Mouse (Mus musculus): ENCODE results near the gene Zfp672. TPM values are rescaled to one million over a fixed set of nuclear protein-coding genes. Genes with fewer than 3 reads are reported as not detected.
"Not testable (repeated sequence)": the region's sequence is repeated elsewhere in the genome, so short reads cannot be mapped to it uniquely, and the experiment has no call there.

Gene Zfp672
- 17.5 and 17.8 TPM in 2 replicates for polyA plus RNA-seq (2012; rRNA removed)

- peak within 1 kb of the TSS; percentile 88 for H3K4me3 ChIP-seq (ENCODE audit: low read depth, low read length)
- no peaks in the 10 kb centered on the region for H3K27me3 ChIP-seq (ENCODE audit: control insufficient read depth, insufficient read depth, low read length)
- peaks cover 9% of the 10 kb centered on the region for H3K36me3 ChIP-seq (ENCODE audit: control insufficient read depth, insufficient read depth, low read length)
- H3K27ac ChIP-seq (ENCODE audit: insufficient read depth, low read depth, low read length), result peak within 1 kb of the TSS; percentile 62
- TF ChIP-seq POLR2A (IDR thresholded peaks at IDR 0.05; ENCODE audit: low read depth, low read length) (no peak; the same call in 1 of the 2 replicates), CTCF (IDR thresholded peaks at IDR 0.05; ENCODE audit: extremely low read depth, insufficient read length, insufficient replicate concordance, low read depth, low read length) (no peak)
- H3K4me1 ChIP-seq (ENCODE audit: control insufficient read depth, insufficient read depth, insufficient read length, low read length), result peaks cover 16% of the 10 kb centered on the region
- under 1% methylated on average over 52 of the region's 52 CpGs for WGBS
Observed at GRCm38 (mm10) chr11:58330276-58331148, at the start of gene Zfp672, which contains the start of gene Sh3bp5l. Zfp672 (minus strand) TSS chr11:58330339. Sh3bp5l (plus strand) TSS chr11:58330724.

- Histone ChIP-seq H3K4me3 (ENCODE audit: low read depth, low read length) (peak overlapping the region; percentile 78), H3K4me1 (ENCODE audit: control insufficient read depth, insufficient read depth, insufficient read length, low read length) (peaks cover 20% of the 10 kb centered on the region), H3K27ac (ENCODE audit: insufficient read depth, low read depth, low read length) (peak overlapping the region; percentile 81), H3K36me3 (ENCODE audit: control insufficient read depth, insufficient read depth, low read length) (peaks cover 30% of the 10 kb centered on the region), H3K27me3 (ENCODE audit: control insufficient read depth, insufficient read depth, low read length) (no peaks in the 10 kb centered on the region)
- no peak for TF ChIP-seq CTCF (IDR thresholded peaks at IDR 0.05; ENCODE audit: extremely low read depth, insufficient read length, insufficient replicate concordance, low read depth, low read length)
- no peak for TF ChIP-seq POLR2A (IDR thresholded peaks at IDR 0.05; ENCODE audit: low read depth, low read length)
- WGBS, result 27% methylated on average over 1 of the region's 1 CpGs
Observed at GRCm38 (mm10) chr11:58379516-58379915, 49.4 kb upstream of the Zfp672 start.

DNA sequence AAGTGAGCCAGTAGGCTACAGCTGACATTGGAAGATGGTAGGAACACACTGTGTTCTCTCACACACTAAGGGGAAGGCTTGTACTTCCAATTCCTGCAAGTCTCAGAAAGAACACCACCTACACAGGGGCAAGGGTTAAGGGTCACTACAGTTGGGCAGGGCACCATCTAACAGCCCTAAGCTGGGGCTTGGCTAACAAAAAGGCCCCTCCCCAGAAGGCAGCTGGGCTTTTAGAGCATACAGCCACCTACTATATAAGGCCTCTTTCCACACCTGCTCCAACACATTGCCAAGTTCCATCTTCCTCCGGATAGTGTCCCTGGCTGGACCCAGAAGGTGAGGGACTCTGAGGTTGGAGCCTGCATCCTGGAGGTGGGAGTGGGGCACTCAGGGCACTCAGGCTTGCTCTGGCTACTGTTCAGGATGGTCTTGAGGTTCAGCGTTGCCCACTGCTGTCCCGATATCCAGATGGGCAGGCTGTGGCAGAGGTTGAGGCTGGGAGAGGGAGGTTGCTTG is 48.7 kb upstream of the Zfp672 start, which contains the start of gene Lypd8:
Gene Lypd8 (plus strand): TSS at position 281 of the 516 bp plus-strand sequence.
- TF ChIP-seq POLR2A (IDR thresholded peaks at IDR 0.05; ENCODE audit: low read depth, low read length), result peak; percentile 90
- TF ChIP-seq CTCF (IDR thresholded peaks at IDR 0.05; ENCODE audit: extremely low read depth, insufficient read length, insufficient replicate concordance, low read depth, low read length), result no peak
- peaks cover 26% of the 10 kb centered on the region for H3K36me3 ChIP-seq (ENCODE audit: control insufficient read depth, insufficient read depth, low read length)
- peak within 1 kb of the TSS; percentile 78 for H3K4me3 ChIP-seq (ENCODE audit: low read depth, low read length)
- WGBS, result 29% methylated on average over 3 of the region's 3 CpGs
- peaks cover 20% of the 10 kb centered on the region for H3K4me1 ChIP-seq (ENCODE audit: control insufficient read depth, insufficient read depth, insufficient read length, low read length)
- peak within 1 kb of the TSS; percentile 81 for H3K27ac ChIP-seq (ENCODE audit: insufficient read depth, low read depth, low read length)
- no peaks in the 10 kb centered on the region for H3K27me3 ChIP-seq (ENCODE audit: control insufficient read depth, insufficient read depth, low read length)

GRCm38 (mm10) chr11:58377686-58378085 is 47.5 kb upstream of the Zfp672 start:
- Histone ChIP-seq H3K27me3 (ENCODE audit: control insufficient read depth, insufficient read depth, low read length) (no peaks in the 10 kb centered on the region), H3K4me1 (ENCODE audit: control insufficient read depth, insufficient read depth, insufficient read length, low read length) (peaks cover 20% of the 10 kb centered on the region), H3K27ac (ENCODE audit: insufficient read depth, low read depth, low read length) (peak overlapping the region; percentile 81), H3K36me3 (ENCODE audit: control insufficient read depth, insufficient read depth, low read length) (peaks cover 14% of the 10 kb centered on the region), H3K4me3 (ENCODE audit: low read depth, low read length) (no peak overlapping the region)
- 5% methylated on average over 1 of the region's 1 CpGs for WGBS
- TF ChIP-seq CTCF (IDR thresholded peaks at IDR 0.05; ENCODE audit: extremely low read depth, insufficient read length, insufficient replicate concordance, low read depth, low read length) (no peak), POLR2A (IDR thresholded peaks at IDR 0.05; ENCODE audit: low read depth, low read length) (no peak)

GRCm38 (mm10) chr11:58377273-58377672 is 47.1 kb upstream of the Zfp672 start:
- no peak for TF ChIP-seq POLR2A (IDR thresholded peaks at IDR 0.05; ENCODE audit: low read depth, low read length)
- no peak for TF ChIP-seq CTCF (IDR thresholded peaks at IDR 0.05; ENCODE audit: extremely low read depth, insufficient read length, insufficient replicate concordance, low read depth, low read length)
- H3K27ac ChIP-seq (ENCODE audit: insufficient read depth, low read depth, low read length), result peak overlapping the region; percentile 81
- peaks cover 10% of the 10 kb centered on the region for H3K36me3 ChIP-seq (ENCODE audit: control insufficient read depth, insufficient read depth, low read length)
- H3K4me3 ChIP-seq (ENCODE audit: low read depth, low read length), result no peak overlapping the region
- H3K4me1 ChIP-seq (ENCODE audit: control insufficient read depth, insufficient read depth, insufficient read length, low read length), result peaks cover 20% of the 10 kb centered on the region
- 24% methylated on average over 2 of the region's 2 CpGs for WGBS
- H3K27me3 ChIP-seq (ENCODE audit: control insufficient read depth, insufficient read depth, low read length), result no peaks in the 10 kb centered on the region

GRCm38 (mm10) chr11:58366191-58366590 is 36.1 kb upstream of the Zfp672 start:
- no CpG with 5 or more reads among the region's 6 CpGs for WGBS
- H3K36me3 ChIP-seq (ENCODE audit: control insufficient read depth, insufficient read depth, low read length); H3K4me3 ChIP-seq (ENCODE audit: low read depth, low read length); H3K27me3 ChIP-seq (ENCODE audit: control insufficient read depth, insufficient read depth, low read length): not testable (repeated sequence)
- peak overlapping the region; percentile 71 for H3K27ac ChIP-seq (ENCODE audit: insufficient read depth, low read depth, low read length)
- peaks cover 18% of the 10 kb centered on the region for H3K4me1 ChIP-seq (ENCODE audit: control insufficient read depth, insufficient read depth, insufficient read length, low read length)

DNA sequence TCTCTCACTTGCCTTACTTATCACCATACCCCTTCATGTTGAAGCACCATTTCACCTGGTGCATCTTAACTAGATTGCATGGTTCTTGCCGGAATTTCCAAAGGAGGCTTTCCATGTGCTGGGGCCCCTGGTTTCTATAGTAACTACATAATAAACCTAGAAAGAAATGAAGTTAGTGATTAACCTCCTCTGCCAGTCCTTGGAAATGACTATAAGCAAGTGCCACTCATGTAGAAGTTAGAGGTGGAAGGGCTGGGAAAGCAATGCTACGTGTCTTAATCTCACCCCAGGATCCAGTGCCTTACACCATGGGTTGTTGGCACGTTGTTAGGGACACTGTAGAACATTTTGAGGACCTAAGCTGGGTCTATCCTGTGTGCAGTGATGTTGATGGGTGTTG is 34.3 kb upstream of the Zfp672 start:
- TF ChIP-seq CTCF (IDR thresholded peaks at IDR 0.05; ENCODE audit: extremely low read depth, insufficient read length, insufficient replicate concordance, low read depth, low read length), result no peak
- TF ChIP-seq POLR2A (IDR thresholded peaks at IDR 0.05; ENCODE audit: low read depth, low read length), result no peak
- H3K36me3 ChIP-seq (ENCODE audit: control insufficient read depth, insufficient read depth, low read length), result no peaks in the 10 kb centered on the region
- no peak overlapping the region for H3K4me3 ChIP-seq (ENCODE audit: low read depth, low read length)
- peak overlapping the region; percentile 78 for H3K27ac ChIP-seq (ENCODE audit: insufficient read depth, low read depth, low read length)
- H3K27me3 ChIP-seq (ENCODE audit: control insufficient read depth, insufficient read depth, low read length), result no peaks in the 10 kb centered on the region
- 30% methylated on average over 3 of the region's 3 CpGs for WGBS
- H3K4me1 ChIP-seq (ENCODE audit: control insufficient read depth, insufficient read depth, insufficient read length, low read length), result peaks cover 23% of the 10 kb centered on the region

GRCm38 (mm10) chr11:58362562-58362961 is 32.4 kb upstream of the Zfp672 start:
- H3K27me3 ChIP-seq (ENCODE audit: control insufficient read depth, insufficient read depth, low read length); H3K4me3 ChIP-seq (ENCODE audit: low read depth, low read length); H3K36me3 ChIP-seq (ENCODE audit: control insufficient read depth, insufficient read depth, low read length): not testable (repeated sequence)
- no CpG with 5 or more reads among the region's 6 CpGs for WGBS
- Histone ChIP-seq H3K27ac (ENCODE audit: insufficient read depth, low read depth, low read length) (peak overlapping the region; percentile 71), H3K4me1 (ENCODE audit: control insufficient read depth, insufficient read depth, insufficient read length, low read length) (peaks cover 27% of the 10 kb centered on the region)

Data from small intestine, adult 2 months (tissue).